Mouse (Mus musculus): ENCODE measurements at regions not wholly inside any gene's neighbourhood (a gene's known extent, or its start where the extent isn't known, plus 50 kb on each side); places are given as distances from the start of the nearest gene placed in this dataset.

DNA sequence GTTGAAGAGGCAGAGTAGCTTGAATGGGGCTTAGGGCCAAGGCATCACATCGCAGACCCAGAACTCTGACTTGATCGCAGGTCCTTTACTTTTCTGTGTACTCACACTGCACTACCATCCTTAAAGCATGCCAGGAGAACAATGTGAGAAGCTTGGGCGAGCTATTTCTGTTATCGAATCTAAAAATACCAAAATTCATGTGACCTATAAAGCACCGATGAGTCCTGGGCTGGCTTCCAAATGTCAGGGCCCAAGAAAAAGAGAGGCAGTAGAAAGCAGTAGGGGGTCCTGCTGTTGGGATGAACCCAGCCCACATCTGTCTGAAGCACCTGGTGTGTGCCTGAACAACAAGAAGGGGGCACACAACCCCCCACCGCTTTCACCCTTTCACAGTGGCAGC, 874.3 kb upstream of the Fam160b2 start:
- no peak for TF ChIP-seq CTCF (conservative IDR thresholded peaks at IDR 0.05)
- Histone ChIP-seq H3K4me3 (no peak overlapping the region), H3K27ac (no peak overlapping the region)
- no peak for DNase-seq (ENCODE audit: low spot score in 2 of 2)

DNA sequence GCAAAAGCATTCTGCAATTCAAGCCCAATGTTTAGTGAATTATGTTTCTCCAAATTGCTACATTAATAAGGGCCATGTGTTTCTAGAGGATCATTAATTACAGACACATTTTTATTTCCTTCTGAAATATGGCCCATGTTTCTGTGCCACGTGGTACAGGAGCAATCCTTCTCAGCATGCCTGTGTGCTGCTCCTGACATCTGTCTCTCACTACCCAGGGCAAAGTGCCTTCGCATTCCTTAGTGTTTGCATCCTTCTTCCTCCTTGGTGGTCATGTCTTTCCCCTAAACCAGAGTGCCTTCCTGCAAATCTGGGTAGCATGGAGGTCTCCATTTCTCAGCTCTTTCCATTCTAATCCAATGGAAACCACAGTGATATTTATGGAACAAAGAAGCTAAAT, 832.7 kb upstream of the Fam160b2 start:
- Histone ChIP-seq H3K27ac (no peak overlapping the region), H3K4me3 (no peak overlapping the region)
- TF ChIP-seq CTCF (conservative IDR thresholded peaks at IDR 0.05): no peak
- no peak for DNase-seq (ENCODE audit: low spot score in 2 of 2)
